Mouse (Mus musculus) forebrain, embryonic 10.5 days (tissue): ENCODE data around the gene Cct3. TPM values are rescaled to one million over a fixed set of nuclear protein-coding genes. Genes with fewer than 3 reads are reported as not detected.

Experiments used
- polyA plus RNA-seq: library from polyadenylated mRNA; unstranded; fragments of >200 nt; fragmentation: Nextera tagmentation; extraction: Ambion mirVana; gene quantifications from 2 replicates; pipeline ENCODE4 v1.2.1, GENCODE M21; 2016

Gene Cct3
- polyA plus RNA-seq, 1 experiment from 2014 or later = 874 TPM

Other genes starting within 250 kb of the Cct3 start
- 125 and 134 TPM in 2 replicates for gene Naxe, start 238.6 kb upstream of the Cct3 start, polyA plus RNA-seq
- gene Ttc24, start 218.8 kb upstream of the Cct3 start, polyA plus RNA-seq = not detected in 2 replicates
- gene Iqgap3, start 215.1 kb upstream of the Cct3 start, polyA plus RNA-seq = 30.3 and 30.4 TPM in 2 replicates
- 9.4 and 11.1 TPM in 2 replicates for gene Mef2d, start 154.7 kb upstream of the Cct3 start, polyA plus RNA-seq
- 0.37 and 0.38 TPM in 2 replicates for gene Rhbg, start 42.4 kb upstream of the Cct3 start, polyA plus RNA-seq
- 0.14 TPM in 1 of 2 replicates, not detected in the other for gene Gm38392, start 9.9 kb upstream of the Cct3 start, polyA plus RNA-seq
- 14.3 TPM in 2 replicates for gene Tsacc, start 117 bp upstream of the Cct3 start, polyA plus RNA-seq
- gene Glmp, start 27.9 kb downstream of the Cct3 start, polyA plus RNA-seq = 114 and 124 TPM in 2 replicates
- gene Tmem79, start 39.0 kb downstream of the Cct3 start, polyA plus RNA-seq = 2.7 and 3.3 TPM in 2 replicates
- 81.7 and 85.6 TPM in 2 replicates for gene Smg5, start 39.1 kb downstream of the Cct3 start, polyA plus RNA-seq
- gene Paqr6, start 67.5 kb downstream of the Cct3 start, polyA plus RNA-seq = 1.1 and 1.2 TPM in 2 replicates
- gene Bglap3, start 75.6 kb downstream of the Cct3 start, polyA plus RNA-seq = 0.10 and 0.24 TPM in 2 replicates
- gene Bglap2, start 81.6 kb downstream of the Cct3 start, polyA plus RNA-seq = not detected in 2 replicates
- gene Bglap, start 87.3 kb downstream of the Cct3 start, polyA plus RNA-seq = 0.84 TPM in 1 of 2 replicates, not detected in the other
- gene Pmf1, start 113.2 kb downstream of the Cct3 start, polyA plus RNA-seq = 177 and 181 TPM in 2 replicates
- 17.9 and 20.0 TPM in 2 replicates for gene Slc25a44, start 128.0 kb downstream of the Cct3 start, polyA plus RNA-seq
- 5.9 and 6.7 TPM in 2 replicates for gene Sema4a, start 164.1 kb downstream of the Cct3 start, polyA plus RNA-seq
- gene Lmna, start 212.8 kb downstream of the Cct3 start, polyA plus RNA-seq = 11.6 and 11.8 TPM in 2 replicates
- gene Mex3a, start 235.3 kb downstream of the Cct3 start, polyA plus RNA-seq = 27.4 and 28.6 TPM in 2 replicates